Mouse (Mus musculus) liver, postnatal 0 days (tissue): ENCODE measurements around the gene Irak2.

Source experiments
- CTCF ChIP-seq: sonication (generic); IDR thresholded peaks from 2 replicates; pipeline ENCODE4 v1.5.1; 2016; ENCODE audit warnings: antibody characterized with exemption, low read depth
- EP300 ChIP-seq: IDR thresholded peaks from 2 replicates; pipeline ENCODE4 v1.6.1; 2016; ENCODE audit warnings: antibody characterized with exemption, low read depth, mild to moderate bottlenecking

DNA sequence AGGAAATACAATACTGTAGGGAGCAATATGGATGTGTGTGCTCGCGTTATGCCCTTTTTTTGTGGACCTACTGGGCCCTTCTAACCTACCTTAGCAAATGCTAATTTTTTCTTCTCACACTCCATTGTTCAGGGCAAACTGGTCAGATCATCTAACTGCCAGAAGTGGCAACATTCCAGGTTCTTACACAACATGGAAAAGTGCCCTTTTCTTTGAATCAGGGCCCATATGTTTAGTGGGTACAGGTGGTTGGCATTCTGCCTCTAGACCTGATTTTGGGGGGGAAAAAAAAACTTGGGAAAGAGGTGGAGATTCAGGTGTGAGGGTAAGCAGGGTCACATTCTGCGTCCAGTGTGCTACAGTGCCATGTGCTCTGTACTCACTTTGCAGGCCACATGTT is 79.3 kb downstream of the Irak2 start:
- TF ChIP-seq CTCF = no peak
- TF ChIP-seq EP300 = no peak
